Mouse (Mus musculus) heart, embryonic 16.5 days (tissue): Measurements from ENCODE around the gene Tead1. TPM values are rescaled to one million over a fixed set of nuclear protein-coding genes. Genes with fewer than 3 reads are reported as not detected.

Experiments
- ATAC-seq: fragments of 200-750 bp; cut with Nextera tagmentation; replicated peaks from 2 replicates; pipeline ENCODE4 v1.8.0; 2017; ENCODE audit warnings: moderate number of reproducible peaks; ENCODE audit not compliant: insufficient read depth, low FRiP score; ENCODE audit errors: extremely low read depth
- H3K27ac ChIP-seq: fragments of 300-500 bp; sonication (generic); 2 replicates; pipeline ENCODE4 v1.5.1; 2014; ENCODE audit warnings: mild to moderate bottlenecking, low read length, control low read depth, moderate library complexity
- H3K27me3 ChIP-seq: fragments of 300-500 bp; sonication (generic); 2 replicates; pipeline ENCODE4 v1.6.1; 2014; ENCODE audit warnings: low read length, mixed read lengths; ENCODE audit not compliant: control insufficient read depth, insufficient read depth
- H3K36me3 ChIP-seq: fragments of 300-500 bp; sonication (generic); 2 replicates; pipeline ENCODE4 v1.6.1; 2014; ENCODE audit not compliant: control insufficient read depth, insufficient read depth
- H3K4me1 ChIP-seq: fragments of 300-500 bp; sonication (generic); 2 replicates; pipeline ENCODE4 v1.6.1; 2014; ENCODE audit warnings: low read length, mixed read lengths; ENCODE audit not compliant: control insufficient read depth, insufficient read depth
- H3K4me2 ChIP-seq: fragments of 300-500 bp; sonication (generic); 2 replicates; pipeline ENCODE4 v1.6.1; 2014; ENCODE audit warnings: low read depth, mild to moderate bottlenecking, control low read depth, low read length
- H3K4me3 ChIP-seq: fragments of 300-500 bp; sonication (generic); 2 replicates; pipeline ENCODE4 v1.5.1; 2014; ENCODE audit warnings: mild to moderate bottlenecking, control low read depth, low read length
- H3K9ac ChIP-seq: fragments of 300-500 bp; sonication (generic); 2 replicates; pipeline ENCODE4 v1.6.1; 2014; ENCODE audit warnings: low read length, control low read depth
- H3K9me3 ChIP-seq: fragments of 300-500 bp; sonication (generic); replicated peaks from 2 replicates; pipeline ENCODE4 v1.6.1; 2016; ENCODE audit warnings: low read length; ENCODE audit not compliant: control insufficient read depth
- WGBS: fragments of 180-500 bp; shearing (Covaris S2); extraction: QIAGEN DNeasy Blood & Tissue Kit; methylation state at CpG from one replicate; pipeline ENCODE4 v1.1.7; 2014; 5-methylcytosine and 5-hydroxymethylcytosine counted together
- polyA plus RNA-seq: library from polyadenylated mRNA; unstranded; fragments of >200 nt; fragmentation: Nextera tagmentation; extraction: Ambion mirVana; gene quantifications from 2 replicates; pipeline ENCODE4 v1.2.1, GENCODE M21; 2015

The Tead1 gene
- polyA plus RNA-seq, 1 experiment from 2014 or later: 19.4 TPM

DNA sequence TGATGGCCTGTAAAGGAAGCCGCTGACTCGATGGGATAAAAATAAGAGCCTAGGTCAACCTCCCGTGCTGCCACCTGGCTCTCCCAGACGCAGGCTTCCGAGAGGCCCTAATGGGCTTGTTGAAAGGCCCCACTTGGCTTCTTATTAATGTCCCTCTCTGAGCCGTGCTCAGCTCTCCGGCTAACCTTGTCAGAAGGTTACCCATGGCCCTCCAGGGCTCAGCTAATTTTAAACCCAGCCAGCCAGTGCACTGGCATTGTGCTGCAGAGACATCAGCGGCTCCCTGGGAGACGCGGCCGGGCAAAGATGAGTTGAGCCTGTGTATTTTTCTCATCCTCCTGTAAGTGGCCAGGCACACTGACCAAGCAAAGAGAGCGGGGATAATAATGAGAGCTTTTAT, 62.7 kb downstream of the Tead1 start:
- peak overlapping the region; percentile 92 for H3K27ac ChIP-seq
- peak overlapping the region; percentile 39 for H3K4me3 ChIP-seq
- peaks cover 56% of the 10 kb centered on the region for H3K4me1 ChIP-seq
- ATAC-seq: peak; percentile 81
- 27% methylated on average over 12 of the region's 12 CpGs for WGBS
- H3K4me2 ChIP-seq: peak overlapping the region; percentile 47
- H3K9ac ChIP-seq: peak overlapping the region; percentile 66
- no peaks in the 10 kb centered on the region for H3K9me3 ChIP-seq
- no peaks in the 10 kb centered on the region for H3K36me3 ChIP-seq
- no peaks in the 10 kb centered on the region for H3K27me3 ChIP-seq

DNA sequence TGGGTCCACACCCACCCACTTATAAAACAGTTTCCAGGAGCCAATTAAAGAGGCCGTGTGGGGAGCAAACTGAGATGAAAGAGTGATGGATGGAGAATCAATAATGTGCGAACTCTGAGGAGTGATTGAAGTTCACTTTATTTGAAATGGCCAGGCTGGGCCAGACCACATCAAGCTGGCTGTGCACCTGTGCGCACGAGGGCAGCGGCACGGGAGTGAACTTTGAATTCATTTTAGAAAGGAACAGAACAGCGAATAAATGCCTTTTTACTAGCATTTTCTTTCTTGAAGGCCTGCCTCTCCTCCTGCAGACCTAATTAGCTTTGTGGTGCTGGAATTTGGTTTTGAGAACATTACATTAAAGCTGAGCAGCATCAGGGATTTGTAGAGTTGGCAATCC, 63.9 kb downstream of the Tead1 start:
- peak overlapping the region; percentile 17 for H3K4me3 ChIP-seq
- H3K4me2 ChIP-seq: peak overlapping the region; percentile 47
- H3K36me3 ChIP-seq: no peaks in the 10 kb centered on the region
- WGBS: 47% methylated on average over 7 of the region's 7 CpGs
- peak overlapping the region; percentile 66 for H3K9ac ChIP-seq
- H3K27ac ChIP-seq: peak overlapping the region; percentile 88
- H3K27me3 ChIP-seq: no peaks in the 10 kb centered on the region
- no peak for ATAC-seq
- peaks cover 56% of the 10 kb centered on the region for H3K4me1 ChIP-seq
- H3K9me3 ChIP-seq: no peaks in the 10 kb centered on the region

DNA sequence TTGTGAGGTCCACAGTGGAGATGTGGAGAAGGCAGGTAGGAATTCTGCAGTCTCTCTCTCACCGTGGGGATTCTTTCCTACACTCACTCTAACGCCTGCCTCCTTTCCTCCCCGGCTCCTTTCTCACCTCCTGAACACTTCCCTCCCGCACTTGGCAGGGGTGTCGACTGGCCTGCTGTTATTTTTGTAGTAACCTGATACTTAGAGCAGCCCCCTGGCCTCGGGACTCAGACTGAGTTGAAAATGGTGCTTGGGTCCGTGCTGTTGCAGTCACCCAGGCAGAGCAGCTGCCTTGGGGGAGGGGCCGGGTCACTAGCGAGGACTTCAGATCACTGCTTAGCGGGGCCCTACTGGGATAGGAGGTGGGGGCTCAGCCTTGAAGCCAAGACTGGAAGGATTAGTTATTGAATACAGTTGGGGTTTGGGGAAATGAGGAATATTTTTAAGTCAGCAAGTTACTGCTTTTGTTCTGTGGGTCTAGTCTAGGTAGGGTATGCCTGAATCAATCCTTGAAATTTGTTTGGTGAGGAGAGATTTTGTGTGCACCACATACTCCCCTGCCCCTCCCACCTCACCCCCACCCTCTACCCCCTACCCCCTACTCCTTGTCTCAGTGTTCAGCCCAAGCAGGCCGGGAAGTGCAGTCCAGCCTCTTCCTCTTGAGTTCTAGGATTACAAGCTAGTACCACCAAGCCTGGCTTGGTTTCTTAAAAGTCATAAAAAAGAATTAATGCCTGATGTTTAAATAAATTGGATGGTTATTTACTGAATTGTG, 64.7 kb downstream of the Tead1 start:
- peak overlapping the region; percentile 66 for H3K9ac ChIP-seq
- no peaks in the 10 kb centered on the region for H3K27me3 ChIP-seq
- ATAC-seq: peak; percentile 78
- peak overlapping the region; percentile 17; the same call in 1 of the 2 replicates for H3K4me3 ChIP-seq
- peak overlapping the region; percentile 88 for H3K27ac ChIP-seq
- peaks cover 54% of the 10 kb centered on the region for H3K4me1 ChIP-seq
- 6% methylated on average over 11 of the region's 11 CpGs for WGBS
- no peaks in the 10 kb centered on the region for H3K36me3 ChIP-seq
- H3K4me2 ChIP-seq: peak overlapping the region; percentile 47
- H3K9me3 ChIP-seq: no peaks in the 10 kb centered on the region

DNA sequence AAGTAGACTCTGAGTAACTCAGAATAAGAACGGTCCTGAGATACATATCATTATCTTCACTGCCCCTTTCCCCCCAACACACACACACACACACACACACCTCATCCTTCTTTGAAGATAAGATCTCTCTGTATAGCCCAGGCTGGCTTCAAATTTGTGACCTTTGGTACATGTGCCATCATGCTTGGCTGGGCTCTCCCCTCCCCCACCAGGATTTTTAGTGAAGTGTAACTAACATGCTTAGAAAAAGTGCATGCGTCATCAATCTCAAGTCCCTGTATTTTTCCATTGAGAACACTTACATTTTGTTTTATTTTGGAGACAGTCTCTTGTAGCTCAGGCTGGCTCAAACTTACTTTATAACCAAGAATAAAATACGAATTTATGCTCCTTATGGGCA, 68.1 kb downstream of the Tead1 start:
- no peaks in the 10 kb centered on the region for H3K9me3 ChIP-seq
- H3K36me3 ChIP-seq: no peaks in the 10 kb centered on the region; the same call in 1 of the 2 replicates
- H3K27me3 ChIP-seq: no peaks in the 10 kb centered on the region
- 80% methylated on average over 3 of the region's 3 CpGs for WGBS
- H3K27ac ChIP-seq: no peak overlapping the region
- H3K4me2 ChIP-seq: no peak overlapping the region
- H3K9ac ChIP-seq: no peak overlapping the region
- no peak overlapping the region for H3K4me3 ChIP-seq
- no peak for ATAC-seq
- peaks cover 28% of the 10 kb centered on the region for H3K4me1 ChIP-seq

DNA sequence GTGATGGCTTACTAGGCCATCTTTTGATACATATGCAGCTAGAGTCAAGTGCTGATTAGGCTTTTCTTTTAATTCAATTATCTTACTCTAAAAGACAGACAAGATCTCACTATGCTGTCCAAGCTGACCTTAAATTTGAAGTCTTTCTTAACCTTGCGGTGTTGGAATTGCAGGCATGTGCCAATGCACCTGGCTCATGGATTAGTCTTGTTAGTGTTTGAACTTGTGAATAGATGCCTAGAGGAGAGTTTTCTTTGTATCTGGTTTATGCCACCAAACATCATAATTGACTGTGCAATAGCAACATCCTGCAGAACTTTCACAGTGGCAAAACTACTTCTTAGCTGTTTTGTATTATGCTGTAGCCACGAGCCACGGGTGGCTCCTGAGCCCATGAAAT, 68.7 kb downstream of the Tead1 start:
- H3K9me3 ChIP-seq: no peaks in the 10 kb centered on the region
- H3K9ac ChIP-seq: no peak overlapping the region
- no peak for ATAC-seq
- WGBS: 83% methylated on average over 3 of the region's 3 CpGs
- no peak overlapping the region for H3K4me3 ChIP-seq
- H3K36me3 ChIP-seq: no peaks in the 10 kb centered on the region; the same call in 1 of the 2 replicates
- peaks cover 27% of the 10 kb centered on the region for H3K4me1 ChIP-seq
- H3K27me3 ChIP-seq: no peaks in the 10 kb centered on the region
- no peak overlapping the region for H3K27ac ChIP-seq
- no peak overlapping the region for H3K4me2 ChIP-seq

DNA sequence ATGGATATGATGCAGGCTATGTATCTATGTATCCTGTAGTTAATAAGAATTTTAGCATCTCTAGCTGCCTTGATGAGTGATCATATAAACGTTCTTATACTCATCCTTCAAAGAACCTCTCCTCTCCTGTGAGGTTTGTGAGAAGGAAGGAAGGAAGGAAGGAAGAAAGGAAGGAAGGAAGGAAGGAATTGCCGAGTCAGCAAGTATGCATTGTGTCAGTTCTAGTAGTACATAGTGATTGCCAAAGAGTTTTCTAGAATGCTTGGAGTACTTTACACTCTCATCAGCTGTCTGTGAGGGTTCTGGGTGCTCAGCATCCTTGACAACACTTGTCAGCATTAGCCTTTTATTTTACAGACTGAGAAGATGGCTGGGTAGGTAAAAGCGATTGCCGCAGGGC, 69.2 kb downstream of the Tead1 start:
- Histone ChIP-seq H3K4me2 (no peak overlapping the region), H3K4me1 (peaks cover 27% of the 10 kb centered on the region), H3K9me3 (no peaks in the 10 kb centered on the region), H3K9ac (no peak overlapping the region), H3K4me3 (no peak overlapping the region), H3K27ac (no peak overlapping the region), H3K36me3 (no peaks in the 10 kb centered on the region; the same call in 1 of the 2 replicates), H3K27me3 (no peaks in the 10 kb centered on the region)
- no peak for ATAC-seq
- WGBS: 79% methylated on average over 4 of the region's 4 CpGs

DNA sequence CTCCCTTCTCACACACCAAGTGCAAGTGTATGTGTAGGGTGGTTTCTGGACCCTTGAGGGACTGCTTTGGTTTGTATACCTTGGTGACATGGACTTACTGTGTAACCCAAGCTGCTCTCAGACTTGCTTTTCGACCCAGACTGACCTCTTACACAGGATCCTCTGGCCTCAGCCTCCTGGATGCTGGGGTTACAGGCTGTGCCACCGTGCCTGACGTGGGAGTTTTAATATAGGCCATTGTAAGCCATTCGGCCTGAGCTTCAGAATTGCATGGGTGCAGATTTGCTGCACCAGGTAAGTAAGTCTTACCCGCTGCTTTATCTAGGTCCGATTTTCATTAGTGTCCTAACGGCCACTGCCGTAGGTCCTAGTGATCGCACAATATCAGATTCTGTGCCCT, 71.0 kb downstream of the Tead1 start:
- no peak overlapping the region for H3K4me3 ChIP-seq
- ATAC-seq: no peak
- peaks cover 28% of the 10 kb centered on the region for H3K4me1 ChIP-seq
- H3K36me3 ChIP-seq: no peaks in the 10 kb centered on the region; the same call in 1 of the 2 replicates
- H3K9me3 ChIP-seq: no peaks in the 10 kb centered on the region
- H3K27ac ChIP-seq: no peak overlapping the region
- no peak overlapping the region for H3K4me2 ChIP-seq
- H3K9ac ChIP-seq: no peak overlapping the region
- H3K27me3 ChIP-seq: no peaks in the 10 kb centered on the region
- WGBS: 86% methylated on average over 9 of the region's 9 CpGs

DNA sequence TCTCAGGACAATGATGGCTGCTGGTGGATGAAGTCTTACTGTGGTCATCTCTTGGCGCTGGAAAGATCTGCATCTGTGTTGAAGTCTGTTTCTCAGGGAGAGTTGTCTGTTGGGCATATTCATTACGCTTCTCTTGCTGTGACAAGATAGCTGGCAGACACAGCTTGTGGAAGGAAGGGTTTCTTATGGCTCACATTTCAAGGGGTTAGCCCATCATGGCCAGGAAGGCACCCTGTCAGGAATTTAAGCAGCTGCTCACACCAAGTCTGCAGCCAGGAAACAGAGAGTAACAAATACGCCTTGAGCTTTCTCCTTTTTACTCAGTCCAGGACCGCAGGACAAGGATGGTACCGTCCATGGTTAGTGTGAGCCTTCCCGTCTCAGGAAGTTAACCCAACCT, 73.2 kb downstream of the Tead1 start:
- WGBS: 84% methylated on average over 6 of the region's 6 CpGs
- H3K4me2 ChIP-seq: no peak overlapping the region
- no peak overlapping the region for H3K4me3 ChIP-seq
- H3K9me3 ChIP-seq: no peaks in the 10 kb centered on the region
- no peak for ATAC-seq
- no peak overlapping the region for H3K9ac ChIP-seq
- peak overlapping the region; percentile 84 for H3K27ac ChIP-seq
- H3K4me1 ChIP-seq: peaks cover 41% of the 10 kb centered on the region
- H3K36me3 ChIP-seq: no peaks in the 10 kb centered on the region; the same call in 1 of the 2 replicates
- H3K27me3 ChIP-seq: no peaks in the 10 kb centered on the region

DNA sequence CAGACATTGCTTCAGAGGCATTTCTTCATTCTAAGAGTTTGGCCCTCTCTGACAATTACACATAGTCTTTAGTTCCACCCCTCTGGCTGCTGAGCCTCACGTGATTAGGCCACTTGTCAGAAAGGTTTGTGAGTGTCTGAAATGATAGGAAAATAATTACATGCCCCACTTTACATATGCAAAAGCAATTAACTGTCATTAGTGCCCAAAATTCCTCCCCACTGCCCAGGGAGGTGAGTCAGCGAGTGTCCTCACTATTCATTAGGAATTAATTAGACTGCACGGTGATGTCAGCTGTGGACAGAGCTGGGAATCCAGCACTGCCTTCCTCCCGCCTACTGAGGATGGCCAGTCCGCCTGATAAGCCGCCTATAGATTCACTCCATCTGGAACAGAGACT, 74.2 kb downstream of the Tead1 start:
- peaks cover 51% of the 10 kb centered on the region for H3K4me1 ChIP-seq
- no peaks in the 10 kb centered on the region; the same call in 1 of the 2 replicates for H3K36me3 ChIP-seq
- peak overlapping the region; percentile 84 for H3K27ac ChIP-seq
- H3K9ac ChIP-seq: peak overlapping the region; percentile 39; the same call in 1 of the 2 replicates
- 32% methylated on average over 6 of the region's 6 CpGs for WGBS
- peak overlapping the region; percentile 14 for H3K4me2 ChIP-seq
- H3K27me3 ChIP-seq: no peaks in the 10 kb centered on the region
- no peak overlapping the region for H3K4me3 ChIP-seq
- no peaks in the 10 kb centered on the region for H3K9me3 ChIP-seq
- ATAC-seq: 0 out of 2 replicates have a peak, but pooled peaks have one; percentile 7
